Mouse (Mus musculus) megakaryocyte, embryonic 14.5 days (primary cell): ENCODE data around the gene Dip2b.

Experiments
- FLI1 ChIP-seq: IDR thresholded peaks from 2 replicates; pipeline ENCODE4 v1.6.1; 2012; ENCODE audit warnings: low read length, inconsistent platforms, mixed read lengths
- GATA1 ChIP-seq: IDR thresholded peaks from 3 replicates; pipeline ENCODE4 v1.6.1; 2012; ENCODE audit warnings: mixed read lengths, low read length, inconsistent platforms, borderline replicate concordance

DNA sequence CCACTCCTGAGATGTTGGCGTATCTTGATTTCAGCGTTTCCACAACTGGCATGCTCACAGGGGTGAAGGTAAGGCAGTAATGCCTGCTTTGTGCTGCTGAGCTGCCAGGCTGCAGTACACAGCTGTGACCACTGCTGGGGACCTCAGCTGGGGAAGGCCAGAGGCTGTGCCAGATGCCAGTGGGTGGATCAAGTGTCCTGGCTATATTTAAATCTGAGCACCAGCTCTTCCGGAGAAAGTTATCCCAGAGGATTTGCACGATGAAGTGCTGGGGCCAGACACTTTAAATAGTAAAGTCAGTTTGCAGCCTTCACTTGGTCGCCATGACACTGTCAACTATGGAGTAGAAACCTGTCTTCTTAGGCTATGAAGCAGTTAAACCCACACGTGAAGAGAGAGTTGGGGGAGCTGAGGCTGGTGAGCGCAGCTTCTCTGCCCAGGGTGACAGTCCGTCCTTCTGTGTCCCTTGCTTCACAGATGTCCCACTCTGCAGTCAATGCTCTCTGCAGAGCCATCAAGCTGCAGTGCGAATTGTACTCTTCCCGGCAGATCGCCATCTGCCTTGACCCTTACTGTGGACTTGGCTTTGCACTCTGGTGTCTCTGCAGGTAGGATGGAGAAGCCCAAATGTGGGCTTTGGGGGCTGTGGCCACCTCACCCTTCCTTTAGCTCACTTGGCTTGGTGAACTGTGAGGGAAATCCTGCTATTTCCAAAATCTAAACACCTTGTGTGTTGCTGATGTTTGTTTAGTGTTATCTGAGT lies 160.7 kb downstream of the Dip2b start:
- TF ChIP-seq GATA1 (no peak), FLI1 (no peak)
